In the genomic region with DNA sequence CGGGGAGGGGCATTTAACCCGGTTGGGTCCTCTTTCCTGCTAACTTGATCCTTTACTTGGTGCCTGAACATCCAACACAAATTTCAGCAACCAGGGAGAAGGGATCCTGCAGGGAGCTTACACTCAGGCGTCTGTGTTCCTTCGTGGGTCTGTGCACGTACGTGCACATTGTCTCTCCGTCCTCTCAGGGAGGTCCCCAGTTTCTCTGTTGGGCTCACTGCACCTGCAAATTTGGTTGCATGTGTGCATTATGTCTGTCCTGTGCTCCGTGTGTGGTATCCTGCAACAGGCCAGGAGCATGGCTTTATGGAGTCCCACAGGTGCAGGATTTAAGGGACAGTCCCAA, we compare ENCODE assay signal across 16 mouse cellular contexts. TPM values are rescaled to one million over a fixed set of nuclear protein-coding genes. Genes with fewer than 3 reads are reported as not detected.
DNase-seq lines count a peak whose midpoint lies in the region; ATAC-seq and TF ChIP-seq lines count a peak whose summit lies in the region.
"Had no signal": no experiment of that assay in that cellular context is flagged by ENCODE, and none has a peak within 500 bp of the region (broad histone marks: within the 10 kb centered on the region; RNA-seq: fewer than 3 reads in every experiment).

No protein-coding gene starts in this region.

- no peaks in the 10 kb centered on the region for H3K4me1 ChIP-seq in forebrain, embryonic 15.5 days
- H3K4me1 ChIP-seq in hindbrain, postnatal 0 days (ENCODE audit: insufficient read depth, low read length) = no peaks in the 10 kb centered on the region
- no peaks in the 10 kb centered on the region for H3K4me1 ChIP-seq in neural tube, embryonic 13.5 days (replicated peaks)
- H3K4me1 ChIP-seq: embryonic facial prominence, embryonic 12.5 days; limb, embryonic 13.5 days had no signal

- TF ChIP-seq CTCF in hindbrain, postnatal 0 days (IDR thresholded peaks at IDR 0.05; ENCODE audit: low read depth) = no peak

- no peak overlapping the region for H3K27ac ChIP-seq in forebrain, embryonic 15.5 days (replicated peaks)
- peak overlapping the region; percentile 36; the same call in 1 of the 2 replicates for H3K27ac ChIP-seq in hindbrain, postnatal 0 days
- no peak overlapping the region for H3K27ac ChIP-seq in neural tube, embryonic 13.5 days (replicated peaks)
- H3K27ac ChIP-seq: embryonic facial prominence, embryonic 12.5 days; limb, embryonic 13.5 days had no signal

- WGBS in forebrain, embryonic 15.5 days = 11% methylated on average over 8 of the region's 8 CpGs
- 12% methylated on average over 8 of the region's 8 CpGs for WGBS in hindbrain, postnatal 0 days
- WGBS in neural tube, embryonic 13.5 days = 15% methylated on average over 8 of the region's 8 CpGs

- no peaks in the 10 kb centered on the region for H3K9me3 ChIP-seq in forebrain, embryonic 15.5 days
- no peaks in the 10 kb centered on the region for H3K9me3 ChIP-seq in hindbrain, postnatal 0 days (ENCODE audit: low read length)
- H3K9me3 ChIP-seq in neural tube, embryonic 13.5 days = no peaks in the 10 kb centered on the region
- H3K9me3 ChIP-seq: limb, embryonic 13.5 days had no signal

- H3K4me2 ChIP-seq in forebrain, embryonic 15.5 days (replicated peaks) = peak overlapping the region; percentile 49
- H3K4me2 ChIP-seq in hindbrain, postnatal 0 days (ENCODE audit: low read depth, low read length) = peak overlapping the region; percentile 53
- H3K4me2 ChIP-seq in neural tube, embryonic 13.5 days = peak overlapping the region; percentile 53
- H3K4me2 ChIP-seq: limb, embryonic 13.5 days had no signal

- peak; percentile 67 for DNase-seq in heart, adult 11 months
- no peak for DNase-seq in heart, postnatal 4 days
- DNase-seq in hindbrain, postnatal 0 days (ENCODE audit: low spot score) = peak; percentile 4
- DNase-seq in right cerebral cortex, postnatal 4 days = no peak
- DNase-seq in spleen, adult 12 weeks (ENCODE audit: low spot score) = no peak
- DNase-seq in adrenal gland, postnatal 10 days = no peak
- DNase-seq: adrenal gland, adult 2 months; gastrocnemius, postnatal 25 days; kidney, postnatal 10 days; lung, adult 18-20 months had no signal

- H3K4me3 ChIP-seq in forebrain, embryonic 15.5 days = peak overlapping the region; percentile 42
- peak overlapping the region; percentile 39 for H3K4me3 ChIP-seq in hindbrain, postnatal 0 days (ENCODE audit: low read length)
- peak overlapping the region; percentile 37 for H3K4me3 ChIP-seq in neural tube, embryonic 13.5 days
- H3K4me3 ChIP-seq: embryonic facial prominence, embryonic 12.5 days; limb, embryonic 13.5 days had no signal

- ATAC-seq in forebrain, embryonic 15.5 days (replicated peaks) = no peak; the same call in 1 of the 2 replicates
- ATAC-seq in hindbrain, postnatal 0 days = peak; percentile 69
- ATAC-seq in neural tube, embryonic 13.5 days (ENCODE audit: low read depth) = peak; percentile 73

- no peaks in the 10 kb centered on the region for H3K36me3 ChIP-seq in forebrain, embryonic 15.5 days
- no peaks in the 10 kb centered on the region for H3K36me3 ChIP-seq in hindbrain, postnatal 0 days (ENCODE audit: insufficient read depth, low read length)
- H3K36me3 ChIP-seq in neural tube, embryonic 13.5 days = no peaks in the 10 kb centered on the region
- H3K36me3 ChIP-seq: embryonic facial prominence, embryonic 12.5 days; limb, embryonic 13.5 days had no signal

- no peaks in the 10 kb centered on the region for H3K27me3 ChIP-seq in forebrain, embryonic 15.5 days
- H3K27me3 ChIP-seq in hindbrain, postnatal 0 days (ENCODE audit: insufficient read depth, low read length) = no peaks in the 10 kb centered on the region
- no peaks in the 10 kb centered on the region for H3K27me3 ChIP-seq in neural tube, embryonic 13.5 days
- H3K27me3 ChIP-seq: embryonic facial prominence, embryonic 12.5 days had no signal

- H3K9ac ChIP-seq in forebrain, embryonic 15.5 days (replicated peaks) = peak overlapping the region; percentile 35
- H3K9ac ChIP-seq in hindbrain, postnatal 0 days (replicated peaks; ENCODE audit: low read length) = peak overlapping the region; percentile 48
- peak overlapping the region; percentile 64 for H3K9ac ChIP-seq in neural tube, embryonic 13.5 days
- H3K9ac ChIP-seq: embryonic facial prominence, embryonic 12.5 days; limb, embryonic 13.5 days had no signal

RNA-seq across cellular contexts. Expression of a gene that starts 5.3 kb away (rescaled TPM):
- total RNA-seq in heart, postnatal 4 days (2021) = not detected
- polyA plus RNA-seq in forebrain, embryonic 15.5 days (2015; fragmentation: Nextera tagmentation; extraction: Ambion mirVana) = 0.06 TPM in 1 of 2 replicates, not detected in the other
- total RNA-seq in hindbrain, postnatal 0 days (2014; rRNA removed) = 0.26 TPM in 1 of 2 replicates, not detected in the other
- 0.04 TPM in 1 of 2 replicates, not detected in the other for polyA plus RNA-seq in hindbrain, postnatal 0 days (2015; fragmentation: Nextera tagmentation; extraction: Ambion mirVana)
- not detected in 2 replicates for polyA plus RNA-seq in neural tube, embryonic 13.5 days (2015; fragmentation: Nextera tagmentation; extraction: Ambion mirVana)
- total RNA-seq in adrenal gland, postnatal 10 days (2021) = under 1 TPM in 1 of 2 experiments, not detected in 1; 0.09 TPM
- total RNA-seq: adrenal gland, adult 2 months; gastrocnemius, postnatal 25 days had no signal
- polyA plus RNA-seq: adrenal gland, adult 2 months; embryonic facial prominence, embryonic 12.5 days; heart, embryonic 14.5 days; limb, embryonic 13.5 days; urinary bladder, adult 2 months had no signal

RNA-seq across cellular contexts. Expression of a gene that starts 16.9 kb away (rescaled TPM):
- not detected for total RNA-seq in heart, postnatal 4 days (2021)
- polyA plus RNA-seq in forebrain, embryonic 15.5 days (2015; fragmentation: Nextera tagmentation; extraction: Ambion mirVana) = 2.6 and 3.4 TPM in 2 replicates
- total RNA-seq in hindbrain, postnatal 0 days (2014; rRNA removed) = 16.9 and 18.2 TPM in 2 replicates
- polyA plus RNA-seq in hindbrain, postnatal 0 days (2015; fragmentation: Nextera tagmentation; extraction: Ambion mirVana) = 6.2 and 7.7 TPM in 2 replicates
- 2.8 and 3.2 TPM in 2 replicates for polyA plus RNA-seq in neural tube, embryonic 13.5 days (2015; fragmentation: Nextera tagmentation; extraction: Ambion mirVana)
- under 1 TPM; 0.21 to 0.36 TPM for total RNA-seq in adrenal gland, postnatal 10 days (2021)
- polyA plus RNA-seq: heart, embryonic 14.5 days had no signal

RNA-seq across cellular contexts. Expression of a gene that starts 23.1 kb away (rescaled TPM):
- not detected for total RNA-seq in heart, postnatal 4 days (2021)
- polyA plus RNA-seq in forebrain, embryonic 15.5 days (2015; fragmentation: Nextera tagmentation; extraction: Ambion mirVana) = not detected in 2 replicates
- total RNA-seq in hindbrain, postnatal 0 days (2014; rRNA removed) = 2.4 and 4.8 TPM in 2 replicates
- polyA plus RNA-seq in hindbrain, postnatal 0 days (2015; fragmentation: Nextera tagmentation; extraction: Ambion mirVana) = 0.23 and 0.32 TPM in 2 replicates
- 0.10 TPM in 1 of 2 replicates, not detected in the other for polyA plus RNA-seq in neural tube, embryonic 13.5 days (2015; fragmentation: Nextera tagmentation; extraction: Ambion mirVana)
- not detected for total RNA-seq in adrenal gland, postnatal 10 days (2021)
- total RNA-seq: adrenal gland, adult 2 months; gastrocnemius, postnatal 25 days had no signal
- polyA plus RNA-seq: embryonic facial prominence, embryonic 12.5 days; heart, embryonic 14.5 days; limb, embryonic 13.5 days; urinary bladder, adult 2 months had no signal

RNA-seq across cellular contexts. Expression of a gene that starts 32.3 kb away (rescaled TPM):
- total RNA-seq in heart, postnatal 4 days (2021) = 1 to 10 TPM; 6.3 to 8.3 TPM
- polyA plus RNA-seq in forebrain, embryonic 15.5 days (2015; fragmentation: Nextera tagmentation; extraction: Ambion mirVana) = 21.5 and 23.3 TPM in 2 replicates
- total RNA-seq in hindbrain, postnatal 0 days (2014; rRNA removed) = 6.2 and 11.2 TPM in 2 replicates
- 18.1 and 18.2 TPM in 2 replicates for polyA plus RNA-seq in hindbrain, postnatal 0 days (2015; fragmentation: Nextera tagmentation; extraction: Ambion mirVana)
- 12.0 and 15.1 TPM in 2 replicates for polyA plus RNA-seq in neural tube, embryonic 13.5 days (2015; fragmentation: Nextera tagmentation; extraction: Ambion mirVana)
- 1 to 10 TPM; 3.9 to 8.9 TPM for total RNA-seq in adrenal gland, postnatal 10 days (2021)

RNA-seq across cellular contexts. Expression of a gene that starts 40.6 kb away (rescaled TPM):
- not detected for total RNA-seq in heart, postnatal 4 days (2021)
- polyA plus RNA-seq in forebrain, embryonic 15.5 days (2015; fragmentation: Nextera tagmentation; extraction: Ambion mirVana) = 0.03 TPM in 1 of 2 replicates, not detected in the other
- total RNA-seq in hindbrain, postnatal 0 days (2014; rRNA removed) = not detected in 2 replicates
- polyA plus RNA-seq in hindbrain, postnatal 0 days (2015; fragmentation: Nextera tagmentation; extraction: Ambion mirVana) = not detected in 2 replicates
- not detected in 2 replicates for polyA plus RNA-seq in neural tube, embryonic 13.5 days (2015; fragmentation: Nextera tagmentation; extraction: Ambion mirVana)
- total RNA-seq in adrenal gland, postnatal 10 days (2021) = not detected
- total RNA-seq: adrenal gland, adult 2 months; gastrocnemius, postnatal 25 days had no signal
- polyA plus RNA-seq: adrenal gland, adult 2 months; embryonic facial prominence, embryonic 12.5 days; heart, embryonic 14.5 days; limb, embryonic 13.5 days; urinary bladder, adult 2 months had no signal

Comparison
In these comparisons a context has a peak if more than half of its experiments do, and no peak if none do; other contexts are left out.
1. DNase-seq: peak in heart, adult 11 months (single experiment) and hindbrain, postnatal 0 days (single experiment); none in heart, postnatal 4 days (single experiment), right cerebral cortex, postnatal 4 days (single experiment), spleen, adult 12 weeks (single experiment) and adrenal gland, postnatal 10 days (single experiment).
2. RNA of a gene that starts 16.9 kb away (total RNA-seq): 16.9 to 18.2 TPM in hindbrain, postnatal 0 days; 0.21 to 0.36 TPM in adrenal gland, postnatal 10 days and not detected in heart, postnatal 4 days; every median in the first group is over 10 times any median in the second.
3. Peak in every context shown above with its lines, with median percentiles within 50 percentile points of each other: H3K4me2 ChIP-seq, H3K4me3 ChIP-seq and H3K9ac ChIP-seq.